Comparison of ENCODE assay signal across 1 mouse cellular context in the genomic region with DNA sequence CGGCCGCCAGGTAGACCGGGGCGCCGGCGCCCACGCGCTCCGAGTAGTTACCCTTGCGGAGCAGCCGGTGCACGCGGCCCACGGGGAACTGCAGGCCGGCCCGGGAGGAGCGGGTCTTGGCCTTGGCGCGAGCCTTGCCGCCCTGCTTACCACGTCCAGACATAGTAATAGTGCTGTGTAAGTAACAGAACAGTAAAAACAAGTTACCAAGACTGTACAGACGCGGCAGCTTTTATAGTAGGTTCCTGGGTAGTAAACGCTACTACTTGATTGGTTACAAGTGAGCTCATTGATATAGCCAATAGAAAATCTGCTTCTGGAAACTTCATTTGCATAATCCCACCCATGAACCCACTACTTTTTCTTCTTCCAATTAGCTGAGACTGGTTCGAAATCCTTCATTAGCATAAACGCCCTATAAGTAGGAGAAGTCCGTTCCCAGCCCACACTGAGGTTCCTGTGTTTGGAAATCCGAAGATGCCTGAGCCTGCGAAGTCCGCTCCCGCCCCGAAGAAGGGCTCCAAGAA.
A peak's percentile ranks its signal among the peaks of the same experiment; 100 is the strongest.
TF ChIP-seq lines count a peak whose summit lies in the region.

A gene (minus strand): TSS at position 194 of the 527 bp plus-strand sequence.
A gene (plus strand): TSS at position 445 of the 527 bp plus-strand sequence.

TF ChIP-seq in myocyte, 11 proteins besides CTCF, POLR2A, EP300 and RAD21 (continued from another document):
- TF ChIP-seq SRF (IDR thresholded peaks at IDR 0.05; ENCODE audit: control insufficient read depth, insufficient read length, low read depth): no peak
- TF ChIP-seq USF1 (IDR thresholded peaks at IDR 0.05; ENCODE audit: low read depth): no peak
- TF ChIP-seq CEBPB (IDR thresholded peaks at IDR 0.05; ENCODE audit: insufficient read depth, poor library complexity, severe bottlenecking): 0 out of 2 replicates have a peak, but pooled peaks have one; percentile 15
- no peak for TF ChIP-seq MYOD1 (IDR thresholded peaks at IDR 0.05; ENCODE audit: control insufficient read depth in 1 of 3, insufficient read length in 2 of 3, low read depth in 2 of 3)
